Mouse (Mus musculus) bone marrow macrophage, adult 2 months (primary cell): Measurements from ENCODE around the gene Pde2a. TPM values are rescaled to one million over a fixed set of nuclear protein-coding genes. Genes with fewer than 3 reads are reported as not detected.

ENCODE experiments used
- H3K27ac ChIP-seq: 2 replicates; pipeline ENCODE4 v1.5.1; 2012; ENCODE audit warnings: low read depth, low read length; ENCODE audit not compliant: insufficient read depth
- H3K4me1 ChIP-seq: 2 replicates; pipeline ENCODE4 v1.6.1; 2012; ENCODE audit warnings: low read length; ENCODE audit not compliant: control insufficient read depth, insufficient read depth
- H3K4me3 ChIP-seq: 2 replicates; pipeline ENCODE4 v1.5.1; 2012; ENCODE audit warnings: mild to moderate bottlenecking, low read length, moderate library complexity; ENCODE audit not compliant: insufficient read depth
- CTCF ChIP-seq: IDR thresholded peaks from 2 replicates; pipeline ENCODE4 v1.5.1; 2012; ENCODE audit warnings: low read depth, mild to moderate bottlenecking, low read length, moderate library complexity
- POLR2A ChIP-seq: IDR thresholded peaks from 2 replicates; pipeline ENCODE4 v1.6.1; 2012; ENCODE audit warnings: mild to moderate bottlenecking, low read depth, low read length, borderline replicate concordance
- polyA plus RNA-seq: library from polyadenylated mRNA; stranded (reverse); fragments of >200 nt; gene quantifications from 2 replicates; pipeline ENCODE4 v1.2.4, GENCODE M21; 2012; ENCODE audit not compliant: missing spikeins, insufficient read depth, insufficient read length

Pde2a gene
- polyA plus RNA-seq, 1 experiment, result 2.6 TPM

- TF ChIP-seq CTCF, result no peak
- TF ChIP-seq POLR2A, result no peak
Observed at GRCm38 (mm10) chr7:101523205-101523604, 101.7 kb downstream of the Pde2a start.

GRCm38 (mm10) chr7:101526484-101526883 lies 105.0 kb downstream of the Pde2a start:
- TF ChIP-seq CTCF (no peak), POLR2A (no peak)
- no peak overlapping the region for H3K4me3 ChIP-seq
- no peaks in the 10 kb centered on the region for H3K4me1 ChIP-seq
- H3K27ac ChIP-seq, result no peak overlapping the region

More at GRCm38 (mm10) chr7:101523205-101523604, 101.7 kb downstream of the Pde2a start:
- Histone ChIP-seq H3K4me3 (no peak overlapping the region), H3K4me1 (no peaks in the 10 kb centered on the region), H3K27ac (no peak overlapping the region)

- Histone ChIP-seq H3K4me3 (no peak overlapping the region), H3K27ac (no peak overlapping the region), H3K4me1 (peaks cover 9% of the 10 kb centered on the region)
- TF ChIP-seq CTCF, result no peak
Observed at GRCm38 (mm10) chr7:101534428-101534827, 112.9 kb downstream of the Pde2a start.

- H3K27ac ChIP-seq, result no peak overlapping the region
Observed at GRCm38 (mm10) chr7:101535102-101535501, 113.6 kb downstream of the Pde2a start.

GRCm38 (mm10) chr7:101535517-101535916 lies 114.0 kb downstream of the Pde2a start:
- no peak overlapping the region for H3K4me3 ChIP-seq
- TF ChIP-seq CTCF (no peak), POLR2A (no peak)
- peaks cover 11% of the 10 kb centered on the region for H3K4me1 ChIP-seq
- H3K27ac ChIP-seq, result no peak overlapping the region

More at GRCm38 (mm10) chr7:101535102-101535501, 113.6 kb downstream of the Pde2a start:
- Histone ChIP-seq H3K4me3 (no peak overlapping the region), H3K4me1 (peaks cover 9% of the 10 kb centered on the region)
- TF ChIP-seq POLR2A (no peak), CTCF (no peak)

GRCm38 (mm10) chr7:101537541-101537940 lies 116.0 kb downstream of the Pde2a start:
- H3K4me3 ChIP-seq, result peak overlapping the region; percentile 48

GRCm38 (mm10) chr7:101538141-101538933 lies 116.8 kb downstream of the Pde2a start:
- peaks cover 16% of the 10 kb centered on the region for H3K4me1 ChIP-seq
- H3K27ac ChIP-seq, result peak overlapping the region; percentile 22
- H3K4me3 ChIP-seq, result peak overlapping the region; percentile 48
- TF ChIP-seq POLR2A, result no peak
- TF ChIP-seq CTCF, result no peak

More at GRCm38 (mm10) chr7:101537541-101537940, 116.0 kb downstream of the Pde2a start:
- TF ChIP-seq CTCF (no peak), POLR2A (no peak)
- Histone ChIP-seq H3K4me1 (peaks cover 16% of the 10 kb centered on the region), H3K27ac (peak overlapping the region; percentile 22)

- Histone ChIP-seq H3K4me1 (peaks cover 16% of the 10 kb centered on the region), H3K27ac (no peak overlapping the region), H3K4me3 (no peak overlapping the region)
- TF ChIP-seq POLR2A, result no peak
- no peak for TF ChIP-seq CTCF
Observed at GRCm38 (mm10) chr7:101539774-101540173, 118.3 kb downstream of the Pde2a start.

GRCm38 (mm10) chr7:101540684-101541083 lies 119.2 kb downstream of the Pde2a start:
- TF ChIP-seq POLR2A, result no peak
- TF ChIP-seq CTCF, result no peak
- Histone ChIP-seq H3K27ac (no peak overlapping the region), H3K4me1 (peaks cover 16% of the 10 kb centered on the region), H3K4me3 (no peak overlapping the region)

GRCm38 (mm10) chr7:101541132-101541531 lies 119.6 kb downstream of the Pde2a start:
- H3K4me1 ChIP-seq, result peaks cover 16% of the 10 kb centered on the region
- TF ChIP-seq POLR2A (no peak), CTCF (peak; percentile 63)

GRCm38 (mm10) chr7:101541734-101542133 lies 120.2 kb downstream of the Pde2a start:
- no peak for TF ChIP-seq CTCF
- no peak for TF ChIP-seq POLR2A
- peaks cover 16% of the 10 kb centered on the region for H3K4me1 ChIP-seq
- H3K27ac ChIP-seq, result no peak overlapping the region
- H3K4me3 ChIP-seq, result no peak overlapping the region

More at GRCm38 (mm10) chr7:101541132-101541531, 119.6 kb downstream of the Pde2a start:
- Histone ChIP-seq H3K27ac (no peak overlapping the region), H3K4me3 (no peak overlapping the region)
